Mouse (Mus musculus): Measurements from ENCODE around the gene Cryz.

Cryz gene

DNA sequence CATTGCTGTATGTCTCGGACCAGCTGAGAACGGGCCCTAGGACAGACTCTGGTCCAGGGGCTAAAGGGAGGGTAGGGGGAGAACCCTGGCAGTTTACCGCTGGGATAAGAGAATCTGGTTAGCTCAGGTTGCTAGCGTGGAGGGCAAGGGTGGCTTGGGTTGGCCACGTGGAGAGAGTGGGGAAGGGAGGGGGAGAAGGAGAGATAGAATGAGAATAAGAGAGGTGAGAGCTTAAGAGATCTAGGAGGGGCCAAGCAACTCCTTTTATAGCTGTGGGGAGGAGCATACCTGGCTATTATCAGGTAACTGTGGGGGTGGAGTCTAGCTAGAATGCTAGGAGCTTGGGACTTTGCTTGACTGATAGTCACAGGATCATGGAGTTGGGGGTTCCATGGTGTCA is 74.5 kb downstream of the Cryz start:
- no peak for DNase-seq (ENCODE audit: low spot score)
